28 mouse cellular contexts compared by ENCODE assay signal in genomic region chr19:47261196-47261595, GRCm38 (mm10).
DNase-seq lines count a peak whose midpoint lies in the region; ATAC-seq lines count a peak whose summit lies in the region.
"Had no signal": no experiment of that assay in that cellular context is flagged by ENCODE, and none has a peak within 500 bp of the region (broad histone marks: within the 10 kb centered on the region; RNA-seq: fewer than 3 reads in every experiment).

No protein-coding gene starts in this region.

- no peak overlapping the region for H3K27ac ChIP-seq in liver, embryonic 12.5 days
- H3K27ac ChIP-seq: forebrain, embryonic 12.5 days; hindbrain, embryonic 10.5 days; hindbrain, embryonic 15.5 days; kidney, embryonic 15.5 days; limb, embryonic 13.5 days; midbrain, embryonic 12.5 days; neural tube, embryonic 13.5 days had no signal

- H3K4me3 ChIP-seq in liver, embryonic 12.5 days: no peak overlapping the region
- H3K4me3 ChIP-seq: forebrain, embryonic 12.5 days; hindbrain, embryonic 10.5 days; hindbrain, embryonic 15.5 days; kidney, embryonic 15.5 days; limb, embryonic 13.5 days; megakaryocyte, embryonic 14.5 days; midbrain, embryonic 12.5 days; neural tube, embryonic 13.5 days had no signal

- DNase-seq in layer of hippocampus, adult 11-12 months (ENCODE audit: low spot score): peak; percentile 62
- no peak for DNase-seq in layer of hippocampus, postnatal 10 days (ENCODE audit: low spot score in 2 of 2)
- peak; percentile 77 for DNase-seq in right cerebral cortex, adult 18-20 months
- no peak for DNase-seq in right cerebral cortex, postnatal 4 days
- peak; percentile 55 to 59 for DNase-seq in layer of hippocampus, adult 8-10 months (ENCODE audit: low spot score in 2 of 2)
- DNase-seq in telencephalon, adult 2 months (ENCODE audit: low read depth, low spot score): peak; percentile 80
- DNase-seq: adrenal gland, postnatal 25 days; cerebellum, adult 2 months; cerebellum, postnatal 14 days; forebrain, postnatal 0 days; gastrocnemius, postnatal 14 days; heart, postnatal 14 days; kidney, adult 18-20 months; kidney, postnatal 25 days; liver, postnatal 0 days; lung, postnatal 36 days had no signal

- H3K9ac ChIP-seq in liver, embryonic 12.5 days: no peak overlapping the region
- H3K9ac ChIP-seq: forebrain, embryonic 12.5 days; forebrain, postnatal 0 days; hindbrain, embryonic 15.5 days; kidney, embryonic 15.5 days; limb, embryonic 13.5 days; liver, postnatal 0 days; midbrain, embryonic 12.5 days; neural tube, embryonic 13.5 days had no signal

- H3K9me3 ChIP-seq in liver, embryonic 12.5 days (replicated peaks): no peaks in the 10 kb centered on the region
- H3K9me3 ChIP-seq: forebrain, embryonic 12.5 days; hindbrain, embryonic 10.5 days; hindbrain, embryonic 15.5 days; kidney, embryonic 15.5 days; limb, embryonic 13.5 days; megakaryocyte, embryonic 14.5 days; midbrain, embryonic 12.5 days; neural tube, embryonic 13.5 days had no signal

- 67% methylated on average over 8 of the region's 8 CpGs for WGBS in liver, embryonic 12.5 days (ENCODE audit: insufficient replicate concordance)

- ATAC-seq in liver, embryonic 12.5 days: no peak
- ATAC-seq: CD4-positive, CD25-positive, alpha-beta regulatory T cell, adult 4 months; forebrain, postnatal 0 days; inflammation-experienced regulatory T-cells, adult 6 months; liver, postnatal 0 days had no signal

- H3K4me2 ChIP-seq in liver, embryonic 12.5 days: no peak overlapping the region
- H3K4me2 ChIP-seq: forebrain, embryonic 12.5 days; hindbrain, embryonic 15.5 days; kidney, embryonic 15.5 days; limb, embryonic 13.5 days; liver, embryonic 11.5 days; midbrain, embryonic 12.5 days; neural tube, embryonic 13.5 days had no signal

- H3K27me3 ChIP-seq in liver, embryonic 12.5 days (replicated peaks): peaks cover 5% of the 10 kb centered on the region; the same call in 1 of the 2 replicates
- H3K27me3 ChIP-seq: hindbrain, embryonic 15.5 days; neural tube, embryonic 13.5 days had no signal

- H3K4me1 ChIP-seq in liver, embryonic 12.5 days: no peaks in the 10 kb centered on the region
- H3K4me1 ChIP-seq: hindbrain, embryonic 15.5 days had no signal

- H3K36me3 ChIP-seq in liver, embryonic 12.5 days: peaks cover under 1% of the 10 kb centered on the region; the same call in 1 of the 2 replicates
- H3K36me3 ChIP-seq: forebrain, embryonic 12.5 days; hindbrain, embryonic 15.5 days; midbrain, embryonic 12.5 days; neural tube, embryonic 13.5 days had no signal

Comparison
In these comparisons a context has a peak if more than half of its experiments do, and no peak if none do; other contexts are left out.
1. DNase-seq: peak in layer of hippocampus, adult 11-12 months (single experiment), right cerebral cortex, adult 18-20 months (single experiment), layer of hippocampus, adult 8-10 months (2 of 2) and telencephalon, adult 2 months (single experiment); none in layer of hippocampus, postnatal 10 days (0 of 2) and right cerebral cortex, postnatal 4 days (single experiment).